Mouse (Mus musculus) adrenal gland, postnatal 36 days (tissue): ENCODE measurements around the gene Rpl36a-ps1. TPM values are rescaled to one million over a fixed set of nuclear protein-coding genes. Genes with fewer than 3 reads are reported as not detected.

Experiments used
- DNase-seq, 2 experiments: peaks; one replicate each; pipeline ENCODE4 v3.0.0; 2021; ENCODE audit warnings: mixed read lengths in 1 of 2
- total RNA-seq, 2 experiments: library from RNA; stranded (reverse); gene quantifications; 2 replicates each; pipeline ENCODE4 v1.2.3; 2021

Gene Rpl36a-ps1
- total RNA-seq, 2 experiments from 2014 or later: 3.9 to 5.6 TPM

DNA sequence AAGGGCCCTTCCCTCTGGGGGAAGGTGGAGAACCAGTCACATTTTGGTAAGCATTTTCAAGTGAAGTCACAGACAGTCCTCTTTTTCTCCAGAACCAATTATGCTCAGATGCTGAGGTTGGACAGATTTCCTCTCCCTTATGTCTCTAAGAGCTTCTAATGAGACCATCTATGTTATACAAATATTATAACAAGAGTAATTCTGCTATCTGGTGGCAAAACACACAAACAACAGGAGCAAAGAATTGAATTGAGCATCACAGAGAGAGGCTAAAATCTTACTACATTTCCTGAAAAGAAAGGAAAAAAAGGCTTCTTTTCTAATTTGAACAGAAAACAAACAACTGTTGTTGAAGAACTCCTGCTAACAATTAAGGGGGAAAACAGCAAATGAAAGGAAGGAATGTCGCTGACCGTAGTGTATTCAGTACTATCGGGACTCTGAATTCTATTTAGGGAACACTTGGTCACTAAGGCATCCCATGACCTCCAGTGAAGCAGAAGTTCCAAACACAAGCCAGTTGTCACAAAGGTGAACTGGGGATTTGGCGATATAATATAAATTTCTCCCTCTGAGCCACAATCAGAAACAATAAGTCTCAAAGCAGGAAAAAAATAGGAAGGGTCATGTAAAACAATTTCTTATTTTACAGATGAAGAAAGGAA is 42.4 kb downstream of the Rpl36a-ps1 start:
- DNase-seq: no peak

Other genes starting within 250 kb of the Rpl36a-ps1 start
- 10 to 100 TPM; 28.8 to 37.3 TPM for gene Mzt1, start 51.8 kb upstream of the Rpl36a-ps1 start, total RNA-seq
- gene Bora, start 51.9 kb upstream of the Rpl36a-ps1 start, total RNA-seq: 1 to 10 TPM; 2.5 to 3.7 TPM
- 10 to 100 TPM in 1 of 2 experiments, 1 to 10 TPM in 1; 8.8 to 10.6 TPM for gene Pibf1, start 105.1 kb upstream of the Rpl36a-ps1 start, total RNA-seq
- gene Dis3, start 105.5 kb upstream of the Rpl36a-ps1 start, total RNA-seq: 10 to 100 TPM; 20.0 to 23.4 TPM